Mouse (Mus musculus): ENCODE data around the gene Il3ra. TPM values are rescaled to one million over a fixed set of nuclear protein-coding genes. Genes with fewer than 3 reads are reported as not detected.

Il3ra gene
- total RNA-seq, 2 experiments from 2014 or later: 18.3 to 46.0 TPM

GRCm38 (mm10) chr14:14354511-14355359, 8.7 kb downstream of the Il3ra start:
- ATAC-seq (replicated peaks; ENCODE audit: poor library complexity, severe bottlenecking): peak; percentile 15

- ATAC-seq (replicated peaks; ENCODE audit: poor library complexity, severe bottlenecking): no peak
Observed at GRCm38 (mm10) chr14:14355360-14355646, 9.2 kb downstream of the Il3ra start.

GRCm38 (mm10) chr14:14395535-14395934, 49.5 kb downstream of the Il3ra start:
- no peak for ATAC-seq (replicated peaks; ENCODE audit: poor library complexity, severe bottlenecking)

- no peak for ATAC-seq (replicated peaks; ENCODE audit: poor library complexity, severe bottlenecking)
Observed at GRCm38 (mm10) chr14:14400998-14401397, 54.9 kb downstream of the Il3ra start, which contains the start of gene Olfr721-ps1. TSS of gene Olfr721-ps1 (plus strand) at chr14:14401298.

Other genes with a start within 250 kb of the Il3ra start
- 108 and 137 TPM in 2 replicates for gene Psmd6, start 225.3 kb upstream of the Il3ra start, total RNA-seq (2014; fragmentation: Nextera tagmentation)
- gene Psmd6, start 225.3 kb upstream of the Il3ra start, total RNA-seq (2017): 265 and 275 TPM in 2 replicates
- gene Olfr720, start 159.4 kb upstream of the Il3ra start, total RNA-seq (2014; fragmentation: Nextera tagmentation): not detected in 2 replicates
- gene Olfr720, start 159.4 kb upstream of the Il3ra start, total RNA-seq (2017): not detected in 2 replicates
- 0.45 TPM in 1 of 2 replicates, not detected in the other for gene Olfr31, start 23.4 kb upstream of the Il3ra start, total RNA-seq (2014; fragmentation: Nextera tagmentation)
- gene Olfr31, start 23.4 kb upstream of the Il3ra start, total RNA-seq (2017): not detected in 2 replicates
- not detected in 2 replicates for gene Olfr721-ps1, start 55.0 kb downstream of the Il3ra start, total RNA-seq (2014; fragmentation: Nextera tagmentation)
- gene Olfr721-ps1, start 55.0 kb downstream of the Il3ra start, total RNA-seq (2017): not detected in 2 replicates

Measured in granulocyte monocyte progenitor cell, adult 5-6 weeks (primary cell).